12 mouse cellular contexts compared by ENCODE assay signal in genomic region chr9:50478826-50479225, GRCm38 (mm10). TPM values are rescaled to one million over a fixed set of nuclear protein-coding genes. Genes with fewer than 3 reads are reported as not detected.
DNase-seq lines count a peak whose midpoint lies in the region; ATAC-seq and TF ChIP-seq lines count a peak whose summit lies in the region.
"Had no signal": no experiment of that assay in that cellular context is flagged by ENCODE, and none has a peak within 500 bp of the region (broad histone marks: within the 10 kb centered on the region; RNA-seq: fewer than 3 reads in every experiment).

No protein-coding gene starts in this region.

- TF ChIP-seq CTCF in heart, postnatal 0 days (IDR thresholded peaks at IDR 0.05; ENCODE audit: low read depth), result no peak
- TF ChIP-seq CTCF in lung, adult 2 months (IDR thresholded peaks at IDR 0.05; ENCODE audit: insufficient read depth, low read length), result no peak
- TF ChIP-seq CTCF in thymus, adult 2 months (IDR thresholded peaks at IDR 0.05; ENCODE audit: borderline replicate concordance, control insufficient read depth, extremely low read depth, insufficient read depth, low read length, poor library complexity), result no peak

- no peak for DNase-seq in heart, postnatal 0 days (ENCODE audit: low spot score)
- DNase-seq in heart, adult 9 months (ENCODE audit: low spot score in 2 of 2), result no peak
- peak; percentile 68 for DNase-seq in fibroblast of lung, adult 2 months (ENCODE audit: low read depth)
- DNase-seq in lung, adult 2 months, result peak; percentile 33
- DNase-seq in thymus, adult 2 months, result peak; percentile 30
- DNase-seq in spleen, adult 18-20 months, result no peak
- DNase-seq in B cell, adult 2 months, result no peak
- DNase-seq: cerebellum, adult 8-10 months had no signal

- 14% methylated on average over 5 of the region's 5 CpGs for WGBS in heart, postnatal 0 days
- whole genome bisulfite sequencing in lung, adult 2 months, result 10% methylated on average over 5 of the region's 5 CpGs
- 44% methylated on average over 5 of the region's 5 CpGs for WGBS in thymus, adult 2 months

- H3K4me3 ChIP-seq in heart, postnatal 0 days (ENCODE audit: low read depth, low read length), result no peak overlapping the region
- no peak overlapping the region for H3K4me3 ChIP-seq in lung, adult 2 months (replicated peaks; ENCODE audit: extremely low read depth, low read depth, low read length)
- H3K4me3 ChIP-seq in thymus, adult 2 months (ENCODE audit: control insufficient read depth, insufficient read depth, low read length), result no peak overlapping the region
- H3K4me3 ChIP-seq: hindbrain, embryonic 10.5 days had no signal

- no peak for TF ChIP-seq EP300 in heart, postnatal 0 days (IDR thresholded peaks at IDR 0.05; ENCODE audit: low read depth)

- no peaks in the 10 kb centered on the region for H3K27me3 ChIP-seq in heart, postnatal 0 days (ENCODE audit: control insufficient read depth, insufficient read depth, low read length)
- H3K27me3 ChIP-seq in thymus, adult 2 months (ENCODE audit: control insufficient read depth, insufficient read depth, low read length), result no peaks in the 10 kb centered on the region

- H3K4me2 ChIP-seq in heart, postnatal 0 days (ENCODE audit: low read depth, low read length), result no peak overlapping the region

- TF ChIP-seq POLR2A in lung, adult 2 months (IDR thresholded peaks at IDR 0.05; ENCODE audit: borderline replicate concordance, extremely low read depth, low read depth, low read length), result no peak
- no peak for TF ChIP-seq POLR2A in thymus, adult 2 months (IDR thresholded peaks at IDR 0.05; ENCODE audit: control insufficient read depth, extremely low read depth, insufficient read depth, low read length, poor library complexity)

- no peaks in the 10 kb centered on the region for H3K36me3 ChIP-seq in heart, postnatal 0 days (replicated peaks; ENCODE audit: control insufficient read depth, insufficient read depth, low read length)
- H3K36me3 ChIP-seq in thymus, adult 2 months (ENCODE audit: control insufficient read depth, insufficient read depth, low read length), result no peaks in the 10 kb centered on the region
- H3K36me3 ChIP-seq: hindbrain, embryonic 10.5 days had no signal

- ATAC-seq in heart, postnatal 0 days (ENCODE audit: insufficient read depth, low read depth), result no peak
- ATAC-seq in CD4-positive, CD25-positive, alpha-beta regulatory T cell, adult 4 months, result no peak

- H3K9me3 ChIP-seq in heart, postnatal 0 days (replicated peaks; ENCODE audit: control insufficient read depth, low read length), result no peaks in the 10 kb centered on the region
- H3K9me3 ChIP-seq: hindbrain, embryonic 10.5 days had no signal

- H3K4me1 ChIP-seq in heart, postnatal 0 days (ENCODE audit: control insufficient read depth, insufficient read depth), result no peaks in the 10 kb centered on the region; the same call in 1 of the 2 replicates
- H3K4me1 ChIP-seq in lung, adult 2 months (ENCODE audit: control insufficient read depth, insufficient read depth, low read length), result peaks cover 2% of the 10 kb centered on the region; the same call in 1 of the 2 replicates
- peaks cover 27% of the 10 kb centered on the region for H3K4me1 ChIP-seq in thymus, adult 2 months (replicated peaks; ENCODE audit: control insufficient read depth, insufficient read depth, low read length)

- H3K27ac ChIP-seq in heart, postnatal 0 days (ENCODE audit: low read depth), result 0 out of 2 replicates have a peak overlapping the region, but pooled peaks have one; percentile 6
- peak overlapping the region; percentile 22; the same call in 1 of the 2 replicates for H3K27ac ChIP-seq in thymus, adult 2 months (ENCODE audit: control insufficient read depth, insufficient read depth, low read length)
- H3K27ac ChIP-seq: hindbrain, embryonic 10.5 days had no signal

- H3K9ac ChIP-seq in heart, postnatal 0 days (replicated peaks; ENCODE audit: low read depth, low read length), result no peak overlapping the region

RNA-seq across cellular contexts. Expression of gene Plet1, which starts 15.5 kb away (rescaled TPM):
- 3.7 and 7.0 TPM in 2 replicates for total RNA-seq in heart, postnatal 0 days (2014; rRNA removed; ENCODE audit: low replicate concordance)
- polyA plus RNA-seq in heart, postnatal 0 days (2015; fragmentation: Nextera tagmentation; extraction: Ambion mirVana), result 1.2 and 1.3 TPM in 2 replicates
- 53.4 and 55.7 TPM in 2 replicates for polyA plus RNA-seq in lung, adult 2 months (2012; rRNA removed)
- 7.5 and 8.0 TPM in 2 replicates for polyA plus RNA-seq in thymus, adult 2 months (2012; rRNA removed)
- under 1 TPM in 1 of 2 experiments, not detected in 1; 0.48 TPM for polyA plus RNA-seq in CD4-positive, CD25-positive, alpha-beta regulatory T cell, adult 4 months (2017; shearing (Covaris generic))
- total RNA-seq: left cerebral cortex, adult 18-20 months; megakaryocyte-erythroid progenitor cell, adult 5-6 weeks had no signal

RNA-seq across cellular contexts. Expression of gene Pts, which starts 49.7 kb away (rescaled TPM):
- total RNA-seq in heart, postnatal 0 days (2014; rRNA removed; ENCODE audit: low replicate concordance), result 29.7 and 147 TPM in 2 replicates
- polyA plus RNA-seq in heart, postnatal 0 days (2015; fragmentation: Nextera tagmentation; extraction: Ambion mirVana), result 93.1 and 97.8 TPM in 2 replicates
- 30.6 and 33.1 TPM in 2 replicates for polyA plus RNA-seq in lung, adult 2 months (2012; rRNA removed)
- polyA plus RNA-seq in thymus, adult 2 months (2012; rRNA removed), result 45.0 and 51.0 TPM in 2 replicates
- polyA plus RNA-seq in CD4-positive, CD25-positive, alpha-beta regulatory T cell, adult 4 months (2017; shearing (Covaris generic)), result 100 to 1,000 TPM; 104 to 120 TPM

Comparison
In these comparisons a context has a peak if more than half of its experiments do, and no peak if none do; other contexts are left out.
1. DNase-seq: peak in fibroblast of lung, adult 2 months (single experiment), lung, adult 2 months (single experiment) and thymus, adult 2 months (single experiment); none in heart, postnatal 0 days (single experiment), heart, adult 9 months (0 of 2), spleen, adult 18-20 months (0 of 2) and B cell, adult 2 months (0 of 2).